Mouse (Mus musculus) cerebral cortex, adult 2 months (tissue): ENCODE results near the gene Nfia.

Experiments used
- WGBS: fragments of 180-500 bp; shearing (Covaris S2); methylation state at CpG from one replicate; pipeline ENCODE4 v1.1.7; 2018; 5-methylcytosine and 5-hydroxymethylcytosine counted together

The Nfia gene

DNA sequence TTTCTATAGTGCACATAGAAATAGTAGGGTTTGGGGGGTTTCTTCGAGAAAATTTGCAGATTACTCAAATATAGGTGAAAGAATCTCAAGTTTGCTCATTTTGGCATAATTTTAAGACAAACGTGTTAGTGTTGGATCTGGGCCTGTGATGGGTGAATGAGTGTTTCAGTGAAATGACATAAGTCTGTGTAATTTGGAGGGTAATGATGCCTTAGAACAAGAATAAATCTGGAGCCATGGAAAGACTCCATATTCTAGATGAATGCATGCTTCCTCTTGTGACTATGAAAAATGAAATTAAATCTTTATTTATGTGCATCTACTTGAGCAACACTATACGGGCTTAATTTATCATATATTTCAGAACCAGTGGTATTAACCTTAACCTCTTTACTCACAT is 44.2 kb downstream of the Nfia start:
- WGBS = 61% methylated on average over 3 of the region's 3 CpGs

DNA sequence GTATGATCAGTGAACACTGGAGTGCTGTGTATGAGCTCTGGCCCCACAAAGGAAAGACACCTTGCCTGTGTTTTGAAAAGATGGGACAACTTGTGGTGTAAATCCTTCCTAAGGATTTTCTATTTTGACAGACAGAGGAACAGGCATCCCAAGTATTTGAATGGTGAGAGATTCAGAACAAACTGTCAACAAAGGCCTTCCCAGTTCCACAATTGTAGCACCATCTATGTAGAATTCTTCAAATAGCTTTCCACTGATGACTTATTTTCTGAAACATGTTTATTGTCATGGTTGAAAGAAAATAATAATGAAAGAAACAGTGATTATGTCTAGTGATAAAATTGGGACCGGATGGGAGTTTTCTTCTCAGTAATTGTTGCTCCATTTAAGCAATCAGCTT is 45.2 kb downstream of the Nfia start:
- WGBS = 76% methylated on average over 1 of the region's 1 CpGs

DNA sequence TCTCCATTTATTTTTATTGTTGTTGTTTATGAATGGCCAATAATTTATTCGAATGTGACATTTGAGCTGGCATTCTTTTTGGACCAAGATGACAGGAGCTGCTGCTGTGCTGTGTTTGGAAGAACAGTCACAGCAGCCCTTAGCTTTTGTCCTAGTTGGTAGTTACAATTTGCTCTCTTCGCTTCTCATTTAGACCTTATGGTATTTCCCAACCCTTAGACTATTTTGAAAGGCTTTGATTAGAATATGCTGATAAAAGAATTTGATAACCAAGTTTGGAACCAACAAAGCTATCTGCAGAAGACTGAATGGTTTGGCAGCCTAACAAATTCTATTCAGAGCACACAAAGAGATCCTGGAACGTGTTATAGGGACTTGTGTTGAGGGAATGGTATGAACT is 46.0 kb downstream of the Nfia start:
- 69% methylated on average over 3 of the region's 3 CpGs for WGBS

GRCm38 (mm10) chr4:97819101-97819500 is 46.6 kb downstream of the Nfia start:
- WGBS = 89% methylated on average over 8 of the region's 8 CpGs

GRCm38 (mm10) chr4:97820474-97821259 is 48.1 kb downstream of the Nfia start:
- 73% methylated on average over 4 of the region's 4 CpGs for WGBS

DNA sequence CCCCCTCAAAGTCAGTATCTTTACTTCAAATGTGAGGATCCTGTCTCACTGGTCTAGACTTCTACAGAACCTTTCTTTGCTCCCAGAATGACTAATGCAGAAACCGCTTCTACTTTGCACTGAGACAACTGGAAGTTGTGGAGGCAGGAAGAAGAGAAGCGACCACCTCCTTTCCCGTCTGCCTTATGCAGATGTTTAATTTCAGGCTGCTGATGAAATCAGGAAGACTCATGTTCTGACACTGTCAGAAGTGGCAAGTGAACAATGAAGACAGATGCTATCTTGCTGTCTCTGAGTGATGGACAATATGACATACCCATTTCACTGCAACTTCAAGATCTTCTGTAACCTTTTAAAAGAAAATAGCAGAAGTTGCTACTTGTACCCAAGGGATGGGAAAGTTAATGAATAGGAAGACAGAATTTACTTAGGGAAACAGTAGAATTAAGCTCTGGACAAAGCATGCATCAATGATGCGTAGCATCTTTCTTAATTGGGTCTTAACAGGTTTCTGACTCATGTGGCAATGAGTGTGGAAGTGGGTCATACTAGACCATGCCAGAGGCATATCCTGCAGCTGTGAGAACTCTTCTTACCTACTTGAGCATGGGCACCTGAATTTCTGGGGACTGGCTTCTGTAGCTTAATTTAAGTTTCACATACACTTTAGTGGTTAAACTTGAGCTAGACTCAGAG is 49.2 kb downstream of the Nfia start:
- 75% methylated on average over 4 of the region's 4 CpGs for WGBS

DNA sequence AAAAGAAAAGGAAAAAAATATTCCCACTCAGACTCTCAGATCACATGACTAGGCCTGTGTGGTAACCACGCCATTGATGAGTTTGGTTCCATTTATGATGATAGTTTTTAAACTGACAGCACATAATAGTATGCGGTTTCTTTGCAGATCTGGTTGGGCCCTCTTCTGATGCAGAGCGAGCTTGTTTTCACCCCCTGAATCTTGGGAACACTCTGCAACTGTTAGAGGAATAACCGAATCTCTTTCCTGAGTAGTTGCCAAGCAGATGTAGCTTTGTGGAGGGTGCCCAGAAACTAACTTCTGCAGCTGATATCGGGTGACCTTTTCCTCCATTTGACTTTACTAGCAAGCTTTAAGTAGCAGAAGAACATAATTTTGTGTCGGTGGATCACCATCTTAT is 51.0 kb downstream of the Nfia start:
- WGBS = 70% methylated on average over 6 of the region's 6 CpGs

DNA sequence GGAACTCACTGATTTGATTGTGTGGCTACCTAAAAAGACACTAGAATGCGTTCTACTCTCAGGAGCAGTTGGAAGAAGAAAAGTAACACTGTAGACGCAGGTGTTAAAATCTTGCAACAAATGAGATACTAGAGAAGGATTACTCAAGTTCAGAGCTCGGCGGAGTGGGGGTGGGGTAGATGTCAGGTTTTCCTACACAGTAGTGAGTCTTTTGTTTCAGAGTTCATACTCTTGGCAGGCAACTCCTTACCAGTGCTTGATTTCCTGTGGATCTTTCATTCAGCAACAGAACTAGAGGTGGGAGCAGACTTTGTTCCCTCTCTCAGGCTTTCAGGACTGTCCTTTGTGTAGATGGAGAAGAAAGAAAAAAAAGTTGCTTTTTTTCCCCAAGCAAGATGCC is 51.9 kb downstream of the Nfia start:
- 59% methylated on average over 4 of the region's 4 CpGs for WGBS

- 60% methylated on average over 4 of the region's 4 CpGs for WGBS
Measured at GRCm38 (mm10) chr4:97825432-97825831, 52.9 kb downstream of the Nfia start.

DNA sequence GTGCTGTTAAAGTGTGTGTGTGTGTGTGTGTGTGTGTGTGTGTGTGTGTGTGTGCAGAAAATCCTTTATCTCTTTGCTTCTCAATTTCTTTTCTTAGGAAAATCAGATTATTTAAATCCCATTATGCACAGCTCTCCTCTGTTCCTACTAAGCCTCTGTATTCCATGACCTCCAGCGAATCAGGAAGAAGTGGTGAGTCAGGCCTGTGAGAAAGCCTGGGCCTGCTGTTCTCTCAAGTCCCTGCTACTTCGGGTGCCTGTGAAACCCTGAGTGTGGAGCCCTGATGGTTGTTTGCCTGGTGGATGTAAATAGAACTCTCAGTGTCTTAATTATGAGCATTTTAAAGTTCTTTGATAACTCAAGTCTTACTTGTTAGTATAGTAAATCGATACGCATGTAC is 53.3 kb downstream of the Nfia start:
- 74% methylated on average over 4 of the region's 4 CpGs for WGBS

GRCm38 (mm10) chr4:97827115-97827514 is 54.6 kb downstream of the Nfia start:
- 88% methylated on average over 6 of the region's 6 CpGs for WGBS

GRCm38 (mm10) chr4:97828579-97828978 is 56.0 kb downstream of the Nfia start:
- 33% methylated on average over 1 of the region's 1 CpGs for WGBS

DNA sequence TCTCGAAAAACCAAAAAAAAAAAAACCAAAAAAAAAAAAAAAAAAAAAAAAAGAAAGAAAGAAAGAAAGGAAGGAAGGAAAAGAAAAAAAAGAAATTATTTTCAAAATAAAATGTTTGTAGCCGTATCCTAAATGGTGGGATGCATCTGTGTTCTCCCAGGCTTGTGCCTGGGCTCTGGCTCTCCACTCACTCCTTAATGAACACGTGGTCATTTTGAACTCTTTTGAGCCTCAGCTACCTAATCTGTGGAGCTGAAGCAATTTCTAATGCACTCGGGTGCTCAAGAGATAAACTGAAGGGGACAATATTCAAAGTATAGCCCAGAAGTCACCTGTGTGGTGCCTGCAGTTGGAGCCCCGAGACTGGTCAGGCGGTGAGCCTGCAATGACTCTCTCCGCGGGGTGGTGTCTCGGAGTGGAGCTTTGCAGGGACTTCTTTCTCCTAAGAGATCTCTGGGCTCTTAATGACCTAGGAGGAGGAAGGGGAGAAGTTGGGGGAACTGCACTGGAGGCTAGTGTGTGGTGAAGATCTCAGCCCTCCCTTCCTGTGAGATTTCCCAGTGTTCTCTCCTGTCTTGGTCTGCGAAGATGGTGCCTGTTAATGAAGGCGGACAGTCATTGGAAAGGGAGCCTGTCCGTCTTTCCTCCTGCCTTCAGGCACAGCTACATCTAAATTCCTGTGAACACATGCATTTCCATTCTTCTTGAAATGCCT is 57.0 kb downstream of the Nfia start:
- 83% methylated on average over 12 of the region's 12 CpGs for whole genome bisulfite sequencing

GRCm38 (mm10) chr4:97830051-97830853 is 57.7 kb downstream of the Nfia start:
- 71% methylated on average over 6 of the region's 6 CpGs for WGBS

GRCm38 (mm10) chr4:97830935-97831608 is 58.5 kb downstream of the Nfia start:
- WGBS = 77% methylated on average over 16 of the region's 16 CpGs

DNA sequence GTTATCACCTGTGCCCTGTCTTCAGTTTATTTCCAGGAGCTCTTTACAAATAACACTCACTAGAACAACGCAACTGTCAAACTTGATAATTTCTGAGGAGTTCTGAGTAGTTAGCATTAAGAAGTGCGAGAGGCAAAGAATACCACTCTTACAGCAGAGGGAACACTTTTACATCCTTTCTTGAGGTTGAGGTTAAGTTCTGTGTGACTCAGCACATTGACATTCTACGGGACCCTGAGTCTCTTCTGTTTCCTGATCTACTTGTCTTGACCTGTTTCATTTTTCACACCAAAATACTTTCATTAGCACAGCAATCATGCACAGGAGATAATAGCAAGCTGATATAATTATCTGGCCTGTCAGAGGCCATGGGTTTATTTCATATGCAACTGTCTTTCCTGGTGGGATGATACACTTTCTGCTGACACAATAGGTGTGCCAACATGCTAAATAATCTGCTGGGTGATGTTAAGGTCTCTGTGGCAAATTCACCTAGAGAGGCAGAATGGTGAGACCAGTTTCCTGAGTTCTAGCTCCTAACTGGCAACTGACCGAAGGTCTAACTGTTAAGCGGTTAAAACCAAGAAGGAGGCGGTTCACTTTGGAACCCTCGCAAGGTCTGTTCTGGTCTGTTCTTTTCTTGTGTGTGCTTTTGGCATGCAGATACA is 59.2 kb downstream of the Nfia start:
- WGBS = 60% methylated on average over 7 of the region's 7 CpGs

DNA sequence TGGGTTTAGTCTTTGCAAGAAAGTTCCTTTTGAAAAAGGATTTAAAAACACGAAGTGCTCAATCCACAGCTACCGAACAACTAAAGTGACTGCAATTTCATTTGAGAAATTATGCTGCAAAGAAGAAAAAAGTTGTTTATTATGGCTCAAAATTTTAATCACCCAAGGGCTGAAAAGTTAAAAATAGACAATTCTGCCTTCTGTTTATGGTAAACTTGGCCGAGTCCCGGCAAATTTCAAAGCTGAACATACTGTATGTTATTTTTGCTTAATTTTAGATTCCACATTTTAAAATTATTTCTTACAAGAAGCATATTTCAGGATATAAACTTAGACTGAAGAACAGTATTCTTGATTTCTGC is 59.7 kb downstream of the Nfia start:
- 41% methylated on average over 4 of the region's 4 CpGs for WGBS

DNA sequence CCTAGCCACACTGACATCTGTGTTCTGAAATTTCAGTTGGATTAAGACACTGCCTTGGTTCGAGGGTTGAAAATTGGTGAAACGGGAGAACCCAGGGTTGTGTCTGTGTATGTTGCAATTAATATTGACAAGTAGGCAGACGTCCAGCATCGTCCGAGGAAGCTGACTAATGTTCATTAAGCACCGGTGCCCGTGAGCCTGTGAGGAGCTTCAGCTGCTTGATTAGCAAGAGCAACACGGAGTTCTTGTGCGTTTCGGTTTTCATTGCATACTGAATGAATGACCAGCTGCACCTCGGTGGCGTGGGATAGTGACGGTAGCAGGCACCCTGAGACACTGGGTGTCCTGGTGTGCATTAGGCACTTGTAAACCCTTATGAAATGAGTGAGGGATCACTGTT is 64.3 kb downstream of the Nfia start:
- 52% methylated on average over 13 of the region's 13 CpGs for WGBS

DNA sequence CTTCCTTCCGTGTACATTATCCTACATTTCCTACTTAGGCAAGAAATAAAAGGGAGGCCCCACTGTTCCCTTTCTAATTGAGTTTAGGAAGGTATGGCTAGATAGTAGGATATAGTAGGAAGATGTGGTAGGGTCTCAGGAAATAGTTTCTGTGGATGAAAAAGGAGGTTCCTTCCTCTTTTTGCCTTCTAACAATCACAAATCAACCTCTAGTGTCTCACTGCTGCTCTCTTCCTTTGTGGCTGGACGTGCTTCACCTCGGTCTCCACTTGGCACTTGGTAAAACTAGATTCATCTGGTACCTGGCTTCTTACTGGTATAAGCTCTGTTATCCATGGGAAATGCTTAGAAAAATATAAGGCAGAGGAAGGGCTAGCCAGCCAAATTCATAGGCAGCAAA is 65.2 kb downstream of the Nfia start:
- WGBS = 83% methylated on average over 3 of the region's 3 CpGs

- WGBS = 51% methylated on average over 3 of the region's 3 CpGs
Measured at GRCm38 (mm10) chr4:97838651-97839050, 66.1 kb downstream of the Nfia start.
